Mouse (Mus musculus): ENCODE measurements around the gene Avl9. TPM values are rescaled to one million over a fixed set of nuclear protein-coding genes. Genes with fewer than 3 reads are reported as not detected.

Gene Avl9
- polyA plus RNA-seq (2012; fragmentation: generic; extraction: Trizol): 2.1 TPM
- long read RNA-seq, experiment 1, full-length matches to known transcripts: 3 of 4 reads
- long read RNA-seq, experiment 1, partial matches to known transcripts: 0 of 4 reads
- long read RNA-seq, experiment 1, other reads (novel, unspliced or antisense): 1 of 4 reads
- long read RNA-seq, experiment 2, full-length matches to known transcripts: 15 of 21 reads
- long read RNA-seq, experiment 2, partial matches to known transcripts: 4 of 21 reads
- long read RNA-seq, experiment 2, other reads (novel, unspliced or antisense): 2 of 21 reads

- Histone ChIP-seq H3K79me2 (ENCODE audit: control insufficient read depth, insufficient read depth) (peaks cover 48% of the 10 kb centered on the region), H3K27me3 (ENCODE audit: control insufficient read depth, insufficient read depth, insufficient read length) (no peaks in the 10 kb centered on the region)
- TF ChIP-seq MYOD1 (IDR thresholded peaks at IDR 0.05; ENCODE audit: control insufficient read depth, insufficient read length, low read depth) (no peak), USF1 (IDR thresholded peaks at IDR 0.05; ENCODE audit: low read depth) (peak; percentile 66), CTCF (IDR thresholded peaks at IDR 0.05; ENCODE audit: control insufficient read depth, insufficient read depth, insufficient read length) (peak; percentile 81)
These were observed at the start of gene Avl9 for GRCm38 (mm10) chr6:56714574-56715269. TSS of gene Avl9 (plus strand) at chr6:56714899.

DNA sequence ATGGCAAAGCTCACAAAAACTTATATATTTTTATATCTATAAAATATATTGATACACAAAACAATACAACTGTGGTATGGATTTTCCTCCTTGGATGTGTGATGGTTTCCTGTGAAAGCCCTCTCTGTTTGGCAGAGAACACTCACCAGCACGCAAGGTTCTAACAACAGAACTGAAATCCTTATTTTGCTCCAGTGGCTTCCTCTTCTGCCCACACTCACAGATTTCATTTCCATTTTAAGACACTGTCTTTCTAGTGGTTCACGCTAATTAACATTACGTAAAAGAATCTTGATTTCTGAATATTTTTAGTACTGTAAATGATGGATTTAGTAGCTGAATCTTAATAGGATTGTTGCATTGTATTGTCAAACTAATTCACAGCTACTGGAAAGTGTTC is 26.5 kb upstream of the Avl9 start:
- no peak overlapping the region for H3K4me3 ChIP-seq (ENCODE audit: insufficient read depth, poor library complexity, severe bottlenecking)

More at GRCm38 (mm10) chr6:56714574-56715269, at the start of gene Avl9:
- peak within 1 kb of the TSS; percentile 92 for H3ac ChIP-seq (ENCODE audit: control insufficient read depth, insufficient read length, low read depth)
- peaks cover 32% of the 10 kb centered on the region for H3K79me3 ChIP-seq (ENCODE audit: low read depth)
- H3K4me3 ChIP-seq (ENCODE audit: insufficient read depth, poor library complexity, severe bottlenecking): peak within 1 kb of the TSS; percentile 83
- H3K36me3 ChIP-seq (ENCODE audit: control insufficient read depth, insufficient read depth): no peaks in the 10 kb centered on the region

DNA sequence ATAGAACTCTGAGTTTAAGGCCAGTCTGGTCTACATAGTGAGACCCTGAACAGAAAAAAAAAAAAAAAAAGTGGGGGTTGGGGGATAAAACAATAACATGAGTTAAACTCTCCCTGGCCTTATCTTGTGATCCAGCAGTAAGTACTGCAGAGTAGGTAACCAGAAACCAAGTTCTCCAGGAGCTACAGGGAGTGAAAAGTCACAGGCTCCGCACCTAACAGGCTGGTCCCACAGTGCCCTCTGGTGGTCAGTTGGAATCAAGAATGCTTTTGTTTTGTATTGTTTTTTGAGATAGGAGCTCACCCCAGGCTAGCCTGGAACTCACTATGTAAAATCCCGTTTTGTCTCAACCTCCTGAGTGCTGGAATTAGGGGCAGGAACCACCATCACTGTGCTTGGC is 23.5 kb upstream of the Avl9 start:
- Histone ChIP-seq H3K27me3 (ENCODE audit: control insufficient read depth, insufficient read depth, insufficient read length) (no peaks in the 10 kb centered on the region), H3K79me2 (ENCODE audit: control insufficient read depth, insufficient read depth) (no peaks in the 10 kb centered on the region), H3ac (ENCODE audit: control insufficient read depth, insufficient read length, low read depth) (no peak overlapping the region), H3K36me3 (ENCODE audit: control insufficient read depth, insufficient read depth) (no peaks in the 10 kb centered on the region), H3K79me3 (ENCODE audit: low read depth) (no peaks in the 10 kb centered on the region), H3K4me3 (ENCODE audit: insufficient read depth, poor library complexity, severe bottlenecking) (no peak overlapping the region)
- no peak for TF ChIP-seq MAX (IDR thresholded peaks at IDR 0.05)
- no peak for TF ChIP-seq USF1 (IDR thresholded peaks at IDR 0.05; ENCODE audit: low read depth)
- no peak for TF ChIP-seq MYOD1 (IDR thresholded peaks at IDR 0.05; ENCODE audit: control insufficient read depth, insufficient read length, low read depth)
- TF ChIP-seq FOSL1 (IDR thresholded peaks at IDR 0.05; ENCODE audit: insufficient read depth, low read length, poor library complexity, severe bottlenecking): no peak
- peak; percentile 15 for TF ChIP-seq CTCF (IDR thresholded peaks at IDR 0.05; ENCODE audit: control insufficient read depth, insufficient read depth, insufficient read length)

More for the DNA sequence above, 26.5 kb upstream of the Avl9 start:
- no peaks in the 10 kb centered on the region for H3K79me3 ChIP-seq (ENCODE audit: low read depth)
- no peaks in the 10 kb centered on the region for H3K27me3 ChIP-seq (ENCODE audit: control insufficient read depth, insufficient read depth, insufficient read length)
- H3K36me3 ChIP-seq (ENCODE audit: control insufficient read depth, insufficient read depth): no peaks in the 10 kb centered on the region
- H3K79me2 ChIP-seq (ENCODE audit: control insufficient read depth, insufficient read depth): no peaks in the 10 kb centered on the region
- no peak for TF ChIP-seq CEBPB (IDR thresholded peaks at IDR 0.05; ENCODE audit: low read depth)
- no peak overlapping the region for H3ac ChIP-seq (ENCODE audit: control insufficient read depth, insufficient read length, low read depth)

DNA sequence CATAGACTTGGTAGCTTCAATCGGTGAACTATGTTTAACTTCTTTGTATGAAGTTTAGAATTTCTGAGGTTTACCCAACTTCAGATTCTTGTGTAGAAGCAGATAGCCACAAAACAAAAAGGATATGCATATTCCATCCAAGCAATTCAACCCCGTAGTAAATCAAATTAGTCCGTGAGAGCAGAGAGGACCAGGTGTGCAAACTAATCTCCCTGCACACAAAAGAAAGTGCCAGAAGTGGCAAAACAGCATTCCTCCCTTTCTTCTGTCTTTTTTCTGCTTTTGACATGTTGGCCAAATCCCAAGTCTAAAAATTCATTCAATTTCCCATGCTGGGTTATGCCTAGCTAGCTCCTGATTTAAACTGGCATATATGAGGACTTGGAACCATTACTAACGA is 22.3 kb upstream of the Avl9 start:
- H3K27me3 ChIP-seq (ENCODE audit: control insufficient read depth, insufficient read depth, insufficient read length): no peaks in the 10 kb centered on the region
- no peak overlapping the region for H3K4me3 ChIP-seq (ENCODE audit: insufficient read depth, poor library complexity, severe bottlenecking)
- no peaks in the 10 kb centered on the region for H3K79me2 ChIP-seq (ENCODE audit: control insufficient read depth, insufficient read depth)
- H3ac ChIP-seq (ENCODE audit: control insufficient read depth, insufficient read length, low read depth): no peak overlapping the region
- no peaks in the 10 kb centered on the region for H3K36me3 ChIP-seq (ENCODE audit: control insufficient read depth, insufficient read depth)
- H3K79me3 ChIP-seq (ENCODE audit: low read depth): no peaks in the 10 kb centered on the region
- TF ChIP-seq USF1 (IDR thresholded peaks at IDR 0.05; ENCODE audit: low read depth) (no peak), CTCF (IDR thresholded peaks at IDR 0.05; ENCODE audit: control insufficient read depth, insufficient read depth, insufficient read length) (no peak), MAX (IDR thresholded peaks at IDR 0.05) (no peak), CEBPB (IDR thresholded peaks at IDR 0.05; ENCODE audit: low read depth) (no peak), FOSL1 (IDR thresholded peaks at IDR 0.05; ENCODE audit: insufficient read depth, low read length, poor library complexity, severe bottlenecking) (no peak)

- peaks cover 28% of the 10 kb centered on the region for H3K79me2 ChIP-seq (ENCODE audit: control insufficient read depth, insufficient read depth)
- TF ChIP-seq MAX (IDR thresholded peaks at IDR 0.05) (peak; percentile 37), FOSL1 (IDR thresholded peaks at IDR 0.05; ENCODE audit: insufficient read depth, low read length, poor library complexity, severe bottlenecking) (no peak)
- H3K27me3 ChIP-seq (ENCODE audit: control insufficient read depth, insufficient read depth, insufficient read length): no peaks in the 10 kb centered on the region
- H3ac ChIP-seq (ENCODE audit: control insufficient read depth, insufficient read length, low read depth): peak within 1 kb of the TSS; percentile 94
- H3K36me3 ChIP-seq (ENCODE audit: control insufficient read depth, insufficient read depth): peaks cover 8% of the 10 kb centered on the region
- peaks cover 17% of the 10 kb centered on the region for H3K79me3 ChIP-seq (ENCODE audit: low read depth)
- peak within 1 kb of the TSS; percentile 95 for H3K4me3 ChIP-seq (ENCODE audit: insufficient read depth, poor library complexity, severe bottlenecking)
These were observed 10.5 kb upstream of the Avl9 start, which contains the start of gene Lsm5 for GRCm38 (mm10) chr6:56703931-56704900. TSS of gene Lsm5 (minus strand) at chr6:56704710.

DNA sequence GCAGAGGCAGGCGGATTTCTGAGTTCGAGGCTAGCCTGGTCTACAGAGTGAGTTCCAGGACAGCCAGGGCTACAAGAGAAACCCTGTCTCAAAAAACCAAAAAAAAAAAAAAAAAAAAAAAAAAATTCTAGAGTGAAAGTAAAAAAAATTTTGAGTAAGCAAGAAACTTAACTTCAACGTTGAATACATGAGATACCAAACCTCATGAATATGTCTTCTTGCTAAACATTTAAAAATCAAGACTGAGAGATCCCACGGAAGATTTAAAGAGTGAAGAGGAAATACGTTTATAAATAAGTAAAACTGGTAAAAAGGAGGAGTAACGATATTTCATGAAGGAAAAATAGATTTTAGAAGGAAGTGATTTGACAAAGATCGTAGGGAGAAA is 519 bp upstream of the Avl9 start:
- TF ChIP-seq MYOD1 (IDR thresholded peaks at IDR 0.05; ENCODE audit: control insufficient read depth, insufficient read length, low read depth): no peak
- TF ChIP-seq MAX (IDR thresholded peaks at IDR 0.05): no peak
- TF ChIP-seq USF1 (IDR thresholded peaks at IDR 0.05; ENCODE audit: low read depth): no peak
- no peak for TF ChIP-seq MYOG (IDR thresholded peaks at IDR 0.05; ENCODE audit: control insufficient read depth, extremely low read depth, insufficient read length)
- TF ChIP-seq FOSL1 (IDR thresholded peaks at IDR 0.05; ENCODE audit: insufficient read depth, low read length, poor library complexity, severe bottlenecking): no peak
- TF ChIP-seq CTCF (IDR thresholded peaks at IDR 0.05; ENCODE audit: control insufficient read depth, insufficient read depth, insufficient read length): no peak
- TF ChIP-seq CEBPB (IDR thresholded peaks at IDR 0.05; ENCODE audit: low read depth): no peak
- H3K4me3 ChIP-seq (ENCODE audit: insufficient read depth, poor library complexity, severe bottlenecking): peak overlapping the region; percentile 83
- peaks cover 42% of the 10 kb centered on the region for H3K79me2 ChIP-seq (ENCODE audit: control insufficient read depth, insufficient read depth)
- H3K79me3 ChIP-seq (ENCODE audit: low read depth): peaks cover 28% of the 10 kb centered on the region
- H3ac ChIP-seq (ENCODE audit: control insufficient read depth, insufficient read length, low read depth): no peak overlapping the region
- H3K36me3 ChIP-seq (ENCODE audit: control insufficient read depth, insufficient read depth): no peaks in the 10 kb centered on the region
- H3K27me3 ChIP-seq (ENCODE audit: control insufficient read depth, insufficient read depth, insufficient read length): no peaks in the 10 kb centered on the region
